Mouse (Mus musculus): Measurements from ENCODE around the gene Arih2.

GRCm38 (mm10) chr9:108648166-108648565 is 1.0 kb downstream of the Arih2 start:
- TF ChIP-seq TAL1 (conservative IDR thresholded peaks at IDR 0.05; ENCODE audit: low read depth, low read length) = no peak
- no peak for TF ChIP-seq CTCF (IDR thresholded peaks at IDR 0.05; ENCODE audit: low read depth, low read length)
- no peak for TF ChIP-seq GATA2 (IDR thresholded peaks at IDR 0.05; ENCODE audit: borderline replicate concordance, low read depth, low read length)
